Mouse (Mus musculus) kidney, adult 18-20 months (tissue): Measurements from ENCODE around the gene Kcnd1.

Experiments used
- DNase-seq: peaks from one replicate; pipeline ENCODE4 v3.0.0; 2021

Gene Kcnd1

GRCm38 (mm10) chrX:7859191-7859753 lies 37.2 kb downstream of the Kcnd1 start:
- no peak for DNase-seq

DNA sequence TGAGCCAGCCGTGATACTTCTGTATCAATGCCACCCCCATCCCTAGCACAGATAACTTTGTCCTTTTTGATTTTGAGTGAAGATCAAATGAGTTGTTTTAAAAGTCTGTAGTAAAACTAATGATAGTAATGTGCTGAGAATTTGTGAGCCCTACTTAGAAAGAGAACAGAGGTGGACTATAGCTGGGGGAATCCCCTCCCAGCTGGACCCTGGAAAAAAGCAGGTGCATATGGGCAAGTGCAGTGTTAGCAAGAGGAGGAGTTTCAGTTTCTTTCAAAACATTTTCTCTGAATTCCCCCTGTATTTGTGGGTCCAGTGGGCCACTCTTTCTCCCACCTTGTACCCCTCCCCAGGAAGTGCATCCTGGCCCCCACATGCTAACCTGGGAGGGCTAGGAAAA lies 41.1 kb downstream of the Kcnd1 start:
- DNase-seq = no peak

DNA sequence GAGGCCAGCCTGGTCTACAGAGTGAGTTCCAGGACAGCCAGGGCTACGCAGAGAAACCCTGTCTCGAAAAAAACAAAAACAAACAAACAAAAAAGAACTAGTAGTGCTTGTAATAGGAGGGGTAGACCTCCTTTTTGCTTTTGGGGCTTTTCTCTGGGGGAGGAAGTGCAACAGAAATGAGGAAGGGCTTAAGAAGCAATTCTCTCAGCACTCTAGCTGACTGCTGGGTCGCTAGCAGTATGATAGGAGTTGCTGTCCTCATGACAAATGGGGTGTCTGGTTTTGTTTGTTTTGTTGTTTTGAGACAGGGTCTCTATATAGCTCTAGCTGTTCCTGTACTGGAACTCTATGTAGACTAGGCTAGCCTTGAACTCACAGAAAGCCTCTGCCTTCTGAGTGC lies 42.5 kb downstream of the Kcnd1 start:
- DNase-seq = no peak

DNA sequence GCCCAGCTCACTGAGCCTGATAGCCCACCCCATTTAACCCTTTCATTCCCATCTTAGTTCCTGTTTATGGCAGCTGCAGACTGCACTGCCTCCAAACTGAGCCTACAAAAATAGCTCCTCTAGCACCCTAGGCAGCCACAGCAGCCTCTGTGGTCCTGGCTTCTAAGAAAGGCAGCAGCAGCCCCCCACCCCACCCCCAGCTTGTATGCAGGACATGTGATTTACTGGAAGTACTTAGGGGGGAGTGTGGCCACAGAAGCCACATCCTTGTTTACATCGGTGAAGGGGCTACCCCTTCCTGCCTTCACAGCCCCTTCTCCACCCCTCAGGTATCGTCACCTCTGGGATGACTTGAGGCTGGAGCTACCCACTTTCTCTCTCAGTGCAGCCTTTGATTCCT lies 43.3 kb downstream of the Kcnd1 start:
- DNase-seq = no peak

DNA sequence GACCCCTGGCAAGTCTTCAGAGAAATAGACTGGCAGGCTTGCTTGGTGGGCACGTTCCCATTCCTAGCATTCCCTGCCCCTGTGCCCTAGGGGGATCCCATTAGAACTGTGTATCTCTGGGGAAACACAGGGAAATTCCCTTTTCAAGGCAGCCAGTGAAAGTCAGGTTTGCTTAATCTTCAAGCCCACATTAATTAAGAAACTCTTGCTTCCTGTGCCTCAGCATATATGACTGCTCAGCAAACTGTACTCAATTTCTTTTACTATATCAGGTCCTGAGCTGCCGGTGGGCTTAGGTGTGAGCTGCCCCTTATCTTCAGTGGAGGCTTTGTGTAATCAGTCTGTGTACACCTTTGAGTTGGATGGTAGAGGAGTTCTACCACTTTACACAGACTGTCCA lies 43.7 kb downstream of the Kcnd1 start:
- no peak for DNase-seq

GRCm38 (mm10) chrX:7867141-7867540 lies 45.1 kb downstream of the Kcnd1 start:
- DNase-seq = no peak

DNA sequence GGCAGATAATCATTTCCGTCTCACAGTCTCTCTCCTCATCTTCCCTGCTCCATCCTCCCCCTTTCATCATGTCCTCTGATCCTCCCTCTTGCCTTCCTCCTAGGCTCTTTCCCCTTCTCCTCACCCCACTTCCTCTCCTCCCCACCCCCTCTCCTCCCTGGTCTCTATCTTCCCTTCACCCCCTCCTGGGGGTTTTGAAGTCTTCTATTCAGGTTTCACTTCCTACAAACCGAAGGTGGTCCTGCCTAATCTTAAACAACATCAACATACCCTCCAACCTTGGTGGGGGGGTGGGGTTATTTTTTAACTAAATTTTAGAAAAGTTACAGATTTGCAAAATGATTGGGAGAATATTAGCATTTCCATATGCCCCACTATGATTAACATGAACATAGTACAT lies 46.4 kb downstream of the Kcnd1 start:
- no peak for DNase-seq

DNA sequence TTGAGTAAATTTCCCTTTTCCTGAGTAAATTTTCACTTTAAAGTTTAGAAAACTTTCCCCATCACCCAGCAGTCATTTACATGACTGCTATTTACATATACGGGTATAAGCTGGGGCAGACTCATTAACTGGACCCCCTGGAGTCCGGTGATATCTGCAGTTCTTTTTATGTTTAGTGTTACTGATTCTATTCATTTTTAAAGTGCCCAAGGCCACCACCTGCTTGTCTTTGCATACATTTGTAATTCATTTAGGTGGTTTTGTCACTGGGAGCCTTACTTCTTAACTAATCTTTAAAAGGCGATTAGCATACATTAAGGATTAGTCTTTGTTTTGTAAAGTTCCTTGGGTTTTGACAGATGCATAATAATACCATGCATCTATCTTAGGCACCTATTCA lies 47.7 kb downstream of the Kcnd1 start:
- no peak for DNase-seq

- peak; percentile 80 for DNase-seq
Measured at GRCm38 (mm10) chrX:7878007-7878419, 55.9 kb downstream of the Kcnd1 start, which contains the start of gene Pim2. TSS of gene Pim2 (plus strand) at chrX:7878262.

DNA sequence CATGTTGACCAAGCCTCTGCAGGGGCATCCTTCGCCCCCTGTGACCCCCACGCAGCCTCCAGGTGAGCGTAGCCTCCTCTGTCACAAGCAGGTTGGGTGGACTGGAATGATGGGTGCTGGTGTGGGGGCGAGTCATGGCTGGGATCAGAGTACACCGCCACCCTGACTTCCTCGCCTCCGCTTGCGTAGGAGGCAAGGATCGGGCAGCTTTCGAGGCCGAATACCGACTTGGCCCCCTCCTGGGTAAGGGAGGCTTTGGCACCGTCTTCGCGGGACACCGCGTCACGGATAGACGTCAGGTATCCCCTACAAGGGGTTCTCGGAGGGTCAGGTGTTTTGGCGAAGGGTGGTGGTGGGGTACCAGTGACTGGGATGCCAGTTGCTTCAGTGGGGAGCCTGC lies 56.4 kb downstream of the Kcnd1 start:
- DNase-seq = peak; percentile 31

DNA sequence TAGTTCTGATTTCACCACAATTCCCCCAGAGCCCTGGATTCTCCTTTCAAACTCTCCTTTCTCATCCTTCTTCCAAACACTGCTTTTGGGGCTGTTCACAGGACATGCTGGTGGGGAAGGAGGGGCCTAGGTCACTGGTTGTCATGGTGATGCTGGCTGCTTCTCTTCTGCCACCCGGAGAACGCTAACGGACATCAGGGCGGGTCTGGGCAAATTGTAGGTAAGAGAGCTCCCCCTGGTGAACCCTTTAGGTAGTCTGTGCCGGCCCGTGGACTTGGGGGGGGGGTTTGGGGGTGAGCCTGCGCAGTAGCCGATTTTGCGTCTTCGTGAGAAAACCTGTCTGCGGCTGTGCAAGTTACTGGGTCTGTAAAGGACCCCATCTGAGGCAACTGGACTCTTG lies 57.7 kb downstream of the Kcnd1 start:
- peak; percentile 49 for DNase-seq

- DNase-seq = peak; percentile 86
Measured at GRCm38 (mm10) chrX:7883841-7884567, 61.9 kb downstream of the Kcnd1 start, which contains the start of gene Slc35a2. TSS of gene Slc35a2 (plus strand) at chrX:7884028.
